Mouse (Mus musculus) gastrocnemius, adult 8-10 months (tissue): ENCODE measurements at regions not wholly inside any gene's neighbourhood (a gene's known extent, or its start where the extent isn't known, plus 50 kb on each side); places are given as distances from the start of the nearest gene placed in this dataset.

Experiments
- DNase-seq, 2 experiments: peaks; one replicate each; pipeline ENCODE4 v3.0.0; 2022; ENCODE audit warnings: low spot score in 2 of 2

DNA sequence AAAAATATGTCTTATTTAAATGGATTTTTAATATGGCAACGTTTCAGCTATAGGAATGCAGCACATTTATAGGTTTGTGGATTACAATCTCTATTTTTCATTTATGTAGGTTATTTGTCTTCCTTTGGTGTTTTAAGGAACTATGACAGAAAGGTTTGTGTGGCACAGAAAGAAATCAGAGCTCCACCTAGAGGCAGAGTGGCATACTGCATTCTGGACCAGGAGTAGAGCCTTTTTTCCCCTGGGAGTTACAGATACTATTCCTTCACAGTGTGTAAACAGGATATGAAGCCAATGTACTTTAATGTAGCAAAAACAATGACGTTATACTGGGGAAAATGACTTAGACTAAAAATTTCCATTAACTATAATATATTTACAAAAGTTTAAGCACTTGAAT, 94.9 kb upstream of the St8sia4 start:
- peak; percentile 5 to 8 for DNase-seq

DNA sequence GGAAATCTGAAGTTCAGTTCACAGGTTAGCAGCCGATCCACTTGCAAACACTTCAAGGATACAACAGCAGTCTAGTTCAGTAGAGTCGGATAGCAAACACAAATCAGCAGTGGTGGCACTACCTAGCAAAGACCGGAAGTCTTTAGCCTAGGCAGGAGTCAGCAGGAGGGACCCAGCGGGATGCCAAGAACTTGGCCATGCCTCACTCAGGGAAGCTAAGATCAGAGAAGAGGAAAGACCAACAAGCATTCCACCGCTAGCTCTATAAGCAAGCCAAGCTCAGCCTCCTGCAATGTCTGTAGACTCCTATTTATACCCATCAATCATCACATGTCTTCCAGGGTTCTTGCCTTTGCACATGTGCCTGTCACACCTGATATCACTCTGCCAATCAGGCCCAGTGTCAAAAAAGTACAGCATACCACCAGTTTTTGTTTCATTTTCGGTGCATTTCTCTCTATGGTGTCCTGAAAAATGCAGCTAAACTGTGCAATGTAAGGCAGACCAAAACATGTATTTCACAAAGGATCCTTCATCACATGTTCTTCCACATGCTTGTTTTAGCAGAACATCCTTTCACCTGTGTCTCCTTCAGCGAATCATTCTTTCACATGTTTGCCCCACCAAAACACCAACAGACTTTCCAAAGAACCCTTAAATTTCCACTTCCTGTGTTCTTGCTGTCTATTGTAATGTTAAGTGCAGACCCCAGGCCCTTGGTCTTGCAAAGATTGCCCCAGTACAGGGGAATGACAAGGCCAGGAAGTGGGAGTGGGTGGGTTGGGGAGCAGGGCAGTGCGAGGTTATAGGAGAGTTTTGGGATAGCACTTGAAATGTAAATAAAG, 86.9 kb upstream of the St8sia4 start:
- no peak for DNase-seq

DNA sequence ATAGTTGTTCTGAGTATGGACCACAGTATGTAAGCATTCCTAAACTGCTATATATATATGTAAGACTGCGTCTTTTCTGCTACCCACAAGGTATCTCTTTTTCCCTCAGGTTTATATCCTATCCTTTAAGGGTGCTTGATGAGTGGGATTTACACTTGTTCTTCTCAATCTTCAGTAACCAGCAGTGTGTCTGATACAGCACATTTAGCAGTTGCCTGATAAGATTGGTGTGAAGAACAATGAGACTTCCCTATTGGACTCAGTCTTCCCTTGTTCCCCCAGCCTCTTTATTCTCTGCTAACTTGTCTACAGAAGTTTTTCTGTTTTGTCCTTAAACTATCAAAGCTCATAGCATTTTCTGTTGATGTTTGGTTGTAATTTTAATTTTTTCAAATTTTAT, 86.1 kb upstream of the St8sia4 start:
- no peak for DNase-seq

DNA sequence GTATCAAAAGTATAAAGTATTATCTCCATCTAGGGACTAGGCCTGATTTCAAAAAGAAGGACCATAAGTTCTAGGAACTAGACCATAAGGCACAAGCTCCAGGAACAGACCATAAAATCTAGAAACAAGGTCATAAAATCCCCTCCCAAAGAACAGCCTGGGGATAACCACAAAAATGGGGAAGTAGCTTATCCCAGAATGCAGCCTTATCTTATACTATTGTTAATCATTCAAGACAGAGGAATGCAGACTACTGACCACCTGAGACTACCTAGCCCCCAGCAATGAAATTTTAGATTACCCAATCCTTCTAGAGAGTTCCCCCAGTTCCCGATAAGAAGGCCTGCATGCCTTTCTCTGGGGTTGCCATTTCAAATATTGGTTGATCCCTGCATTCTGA, 81.6 kb upstream of the St8sia4 start:
- DNase-seq = no peak

DNA sequence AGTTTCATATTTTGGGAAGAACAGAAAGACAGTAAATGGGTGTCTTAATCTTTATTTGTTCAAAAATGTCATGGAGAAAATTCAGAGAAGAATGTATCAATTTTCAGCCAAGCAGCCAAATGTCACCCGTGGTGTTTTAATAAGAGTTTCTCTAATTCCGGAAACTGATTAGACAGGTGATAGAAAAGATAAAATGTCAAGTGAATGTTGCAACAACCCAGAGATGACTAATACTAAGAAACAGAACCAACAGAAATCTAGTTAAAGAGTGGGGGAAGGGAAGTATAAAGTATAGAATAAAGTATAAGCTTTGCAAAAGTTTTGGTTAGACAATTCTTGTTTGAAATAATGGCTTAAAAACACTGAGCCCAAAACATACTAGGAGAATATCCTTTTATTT, 79.9 kb upstream of the St8sia4 start:
- DNase-seq = no peak

DNA sequence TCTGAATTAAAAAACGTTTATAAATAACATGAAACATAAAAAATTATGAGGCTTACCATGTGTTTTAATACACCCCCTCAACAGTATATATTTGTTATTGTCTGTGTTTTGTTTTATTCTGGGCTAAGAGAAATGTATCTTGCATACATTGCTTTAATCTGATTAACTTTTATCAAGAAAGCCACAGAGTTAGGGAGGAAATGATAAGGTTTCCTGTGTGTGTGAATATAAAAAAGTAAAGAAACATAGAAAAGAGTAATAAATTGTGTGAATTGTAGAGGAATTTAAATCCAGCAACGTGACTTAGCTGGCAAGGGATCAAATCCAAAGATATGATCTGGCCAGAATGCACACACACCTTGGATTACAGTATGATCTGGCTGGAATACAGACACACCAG, 77.1 kb upstream of the St8sia4 start:
- no peak for DNase-seq

DNA sequence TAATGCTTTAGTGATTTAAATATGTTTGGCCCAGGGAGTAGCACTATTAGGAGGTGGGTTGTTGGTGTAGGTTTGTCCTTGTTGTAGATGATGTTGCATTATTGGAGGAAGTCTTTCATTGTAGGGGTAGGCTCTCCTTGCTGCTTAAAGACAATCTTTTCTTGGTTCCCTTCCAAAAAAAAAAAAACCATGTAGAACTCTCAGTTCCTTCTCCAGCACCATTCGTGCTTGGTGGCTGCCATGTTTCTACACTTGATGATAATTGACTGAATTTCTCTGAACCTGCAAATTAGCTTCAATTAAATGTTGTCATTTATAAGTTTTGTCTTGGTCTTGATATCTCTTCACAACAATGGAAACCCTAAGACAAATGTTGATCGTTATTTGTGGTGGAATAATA, 76.0 kb upstream of the St8sia4 start:
- no peak for DNase-seq

DNA sequence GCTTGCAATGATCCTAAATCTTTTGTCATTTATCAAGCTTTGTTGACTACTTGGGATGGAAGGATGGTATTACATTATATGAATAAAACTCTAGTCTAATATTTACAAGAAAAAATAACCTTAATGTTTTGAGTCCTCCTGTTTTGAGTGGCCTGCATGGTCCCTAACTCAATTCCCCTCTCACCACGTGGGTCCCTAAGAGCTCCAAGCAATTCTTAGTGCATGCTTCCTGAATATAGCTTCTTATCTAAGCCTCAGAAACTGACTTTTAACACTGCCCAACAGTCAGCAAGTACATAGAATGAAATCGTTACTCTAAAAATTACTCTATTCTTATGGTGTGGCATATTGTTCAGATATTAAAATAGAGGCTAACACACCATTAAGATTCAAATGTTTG, 52.1 kb upstream of the St8sia4 start:
- no peak for DNase-seq

DNA sequence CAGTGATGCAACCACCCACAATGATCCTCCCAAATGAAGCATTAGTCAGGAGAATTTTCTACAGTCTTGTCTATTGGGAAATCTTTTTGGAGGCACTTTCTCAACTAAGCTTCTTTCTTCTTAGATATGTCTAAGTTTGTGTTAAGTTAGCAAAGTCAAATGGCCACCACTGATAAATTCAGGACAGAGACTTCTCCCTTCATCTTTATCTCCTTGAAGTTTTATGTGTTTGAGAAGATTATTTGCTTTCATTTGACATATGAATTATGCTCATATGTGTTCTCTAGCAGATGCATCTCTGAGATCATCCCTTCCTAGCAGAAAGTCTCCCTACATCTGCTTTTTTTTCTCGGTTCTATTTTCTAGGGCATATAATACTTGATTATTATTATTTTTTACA, 51.4 kb upstream of the St8sia4 start:
- no peak for DNase-seq
